Mouse (Mus musculus): ENCODE results near the gene Mia. TPM values are rescaled to one million over a fixed set of nuclear protein-coding genes. Genes with fewer than 3 reads are reported as not detected.

Mia gene
- total and polyA plus RNA-seq, 2 experiments from 2014 or later, result 17.6 to 20.6 TPM

DNA sequence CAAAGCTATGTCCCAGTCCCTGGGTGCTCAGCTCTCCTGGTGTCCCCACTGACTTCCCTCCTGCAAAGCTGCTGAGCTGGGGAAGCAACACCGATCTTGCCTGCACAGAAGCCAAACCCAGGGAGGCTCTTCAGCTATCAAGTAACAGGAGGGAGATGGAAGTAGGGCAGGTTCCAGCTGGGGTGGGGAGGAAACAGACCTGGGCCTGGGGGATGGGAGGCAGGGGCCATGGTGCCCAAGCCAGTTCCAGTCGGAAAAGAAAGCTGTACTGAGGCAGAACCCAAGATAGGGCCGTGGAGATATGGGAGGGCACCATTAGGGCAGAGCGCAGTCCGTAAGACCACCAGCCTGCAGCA lies 17.5 kb downstream of the Mia start:
- no peak for TF ChIP-seq CTCF (IDR thresholded peaks at IDR 0.05)
- H3K4me3 ChIP-seq (ENCODE audit: low read depth, low read length), result peak overlapping the region; percentile 12; the same call in 1 of the 2 replicates
- no peak for DNase-seq (ENCODE audit: low spot score)

DNA sequence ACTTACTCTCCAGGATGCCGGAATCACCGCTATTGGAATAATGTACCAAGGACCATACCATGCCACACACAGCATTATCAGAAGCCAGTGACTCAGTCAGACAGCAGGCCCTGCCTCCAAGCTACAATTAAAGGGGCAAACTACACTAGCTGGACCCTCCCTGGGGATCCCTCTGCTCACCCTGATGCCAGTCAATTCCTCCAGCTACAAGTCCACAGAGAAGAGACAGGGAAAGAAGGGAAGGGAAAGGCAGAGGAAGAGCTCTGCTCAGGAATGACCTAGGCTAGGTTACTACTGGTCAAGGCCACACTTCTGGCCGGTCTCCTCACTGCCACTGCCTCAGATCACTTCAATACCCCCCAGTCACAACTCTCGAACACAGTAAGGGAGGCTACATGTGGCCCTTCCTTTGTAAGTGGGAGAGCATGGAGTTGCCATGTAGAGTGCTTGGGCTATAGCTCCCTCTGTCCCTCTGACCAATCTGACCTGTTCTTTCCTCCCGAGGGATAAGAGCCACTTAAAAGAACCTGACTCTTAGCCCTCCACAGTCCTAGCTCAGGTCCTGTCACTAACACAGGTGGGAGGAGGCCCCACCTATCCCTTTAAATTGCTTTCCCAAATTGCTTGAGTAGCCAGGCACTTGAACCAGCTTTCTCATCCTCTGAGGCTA lies 18.0 kb downstream of the Mia start:
- no peak for DNase-seq (ENCODE audit: low spot score)
- ATAC-seq (ENCODE audit: low FRiP score), result no peak
- Histone ChIP-seq H3K27ac (ENCODE audit: low read depth, low read length) (no peak overlapping the region), H3K4me3 (ENCODE audit: low read depth, low read length) (0 out of 2 replicates have a peak overlapping the region, but pooled peaks have one; percentile 12), H3K36me3 (ENCODE audit: insufficient read depth, low read length) (peaks cover 20% of the 10 kb centered on the region), H3K4me2 (ENCODE audit: low read depth, low read length, poor library complexity, severe bottlenecking) (peak overlapping the region; percentile 69), H3K27me3 (ENCODE audit: insufficient read depth, low read length) (no peaks in the 10 kb centered on the region), H3K4me1 (ENCODE audit: insufficient read depth, low read length) (peaks cover 29% of the 10 kb centered on the region), H3K9ac (replicated peaks; ENCODE audit: low read length, poor library complexity, severe bottlenecking) (peak overlapping the region; percentile 29; the same call in 1 of the 2 replicates), H3K9me3 (ENCODE audit: low read length) (no peaks in the 10 kb centered on the region)
- WGBS, result 79% methylated on average over 5 of the region's 5 CpGs
- no peak for TF ChIP-seq CTCF (IDR thresholded peaks at IDR 0.05)

More for the DNA sequence above, 17.5 kb downstream of the Mia start:
- peak overlapping the region; percentile 69 for H3K4me2 ChIP-seq (ENCODE audit: low read depth, low read length, poor library complexity, severe bottlenecking)
- ATAC-seq (ENCODE audit: low FRiP score), result no peak
- peaks cover 14% of the 10 kb centered on the region for H3K36me3 ChIP-seq (ENCODE audit: insufficient read depth, low read length)
- no peak overlapping the region for H3K27ac ChIP-seq (ENCODE audit: low read depth, low read length)
- peak overlapping the region; percentile 29; the same call in 1 of the 2 replicates for H3K9ac ChIP-seq (replicated peaks; ENCODE audit: low read length, poor library complexity, severe bottlenecking)
- peaks cover 29% of the 10 kb centered on the region for H3K4me1 ChIP-seq (ENCODE audit: insufficient read depth, low read length)
- no peaks in the 10 kb centered on the region for H3K27me3 ChIP-seq (ENCODE audit: insufficient read depth, low read length)
- 84% methylated on average over 5 of the region's 5 CpGs for WGBS
- H3K9me3 ChIP-seq (ENCODE audit: low read length), result no peaks in the 10 kb centered on the region

GRCm38 (mm10) chr7:27161744-27162143 lies 19.2 kb downstream of the Mia start:
- Histone ChIP-seq H3K27ac (ENCODE audit: low read depth, low read length) (no peak overlapping the region), H3K4me1 (ENCODE audit: insufficient read depth, low read length) (peaks cover 29% of the 10 kb centered on the region), H3K36me3 (ENCODE audit: insufficient read depth, low read length) (peaks cover 25% of the 10 kb centered on the region), H3K4me2 (ENCODE audit: low read depth, low read length, poor library complexity, severe bottlenecking) (no peak overlapping the region), H3K9ac (replicated peaks; ENCODE audit: low read length, poor library complexity, severe bottlenecking) (no peak overlapping the region), H3K27me3 (ENCODE audit: insufficient read depth, low read length) (no peaks in the 10 kb centered on the region), H3K9me3 (ENCODE audit: low read length) (no peaks in the 10 kb centered on the region), H3K4me3 (ENCODE audit: low read depth, low read length) (no peak overlapping the region)
- no peak for DNase-seq (ENCODE audit: low spot score)
- 92% methylated on average over 4 of the region's 4 CpGs for WGBS
- ATAC-seq (ENCODE audit: low FRiP score), result no peak
- no peak for TF ChIP-seq CTCF (IDR thresholded peaks at IDR 0.05)

DNA sequence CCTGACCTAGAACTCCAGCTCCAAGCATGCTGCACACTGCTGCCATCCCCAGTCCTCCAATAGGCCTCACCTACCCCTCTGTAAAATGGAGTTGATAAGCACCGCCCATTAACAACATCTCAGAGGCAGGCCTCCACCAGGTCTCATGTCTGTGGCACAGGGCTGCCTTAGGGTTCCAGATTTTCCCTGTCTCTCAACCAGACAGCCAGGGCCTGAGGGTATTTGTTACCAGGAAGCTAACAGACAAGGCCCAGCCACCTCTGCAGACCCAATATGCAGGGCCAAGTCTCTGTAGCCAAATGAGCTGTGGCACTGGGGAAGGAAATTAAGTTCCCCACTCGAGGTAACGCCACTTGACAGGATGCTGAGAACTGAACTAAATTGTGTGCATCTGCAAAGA lies 20.0 kb downstream of the Mia start:
- ATAC-seq (ENCODE audit: low FRiP score), result no peak
- H3K4me3 ChIP-seq (ENCODE audit: low read depth, low read length), result no peak overlapping the region
- no peak overlapping the region for H3K4me2 ChIP-seq (ENCODE audit: low read depth, low read length, poor library complexity, severe bottlenecking)
- 93% methylated on average over 3 of the region's 3 CpGs for WGBS
- H3K36me3 ChIP-seq (ENCODE audit: insufficient read depth, low read length), result peaks cover 25% of the 10 kb centered on the region
- H3K9me3 ChIP-seq (ENCODE audit: low read length), result no peaks in the 10 kb centered on the region
- H3K27me3 ChIP-seq (ENCODE audit: insufficient read depth, low read length), result no peaks in the 10 kb centered on the region
- no peak for TF ChIP-seq CTCF (IDR thresholded peaks at IDR 0.05)
- H3K4me1 ChIP-seq (ENCODE audit: insufficient read depth, low read length), result peaks cover 29% of the 10 kb centered on the region
- H3K9ac ChIP-seq (replicated peaks; ENCODE audit: low read length, poor library complexity, severe bottlenecking), result no peak overlapping the region
- no peak overlapping the region for H3K27ac ChIP-seq (ENCODE audit: low read depth, low read length)
- no peak for DNase-seq (ENCODE audit: low spot score)

DNA sequence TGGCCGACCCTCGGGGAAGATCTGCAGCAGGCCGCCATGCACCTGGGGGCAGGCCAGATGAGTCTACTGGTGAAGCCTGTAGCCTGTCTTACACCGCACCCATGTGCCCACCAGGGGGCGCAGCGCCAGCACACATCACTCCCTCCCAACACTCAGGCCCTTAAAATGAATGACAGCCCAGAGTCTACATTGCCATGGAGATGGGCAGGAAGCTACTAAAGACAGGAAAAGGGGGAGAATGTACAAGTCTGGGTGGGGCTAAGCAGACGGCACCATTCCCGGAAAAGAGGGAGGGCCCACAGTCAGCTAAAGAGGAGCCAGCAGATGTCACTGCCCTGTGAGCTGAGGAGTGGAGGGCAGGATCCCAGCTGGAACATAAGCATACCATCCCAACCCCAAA lies 21.1 kb downstream of the Mia start:
- TF ChIP-seq CTCF (IDR thresholded peaks at IDR 0.05), result peak; percentile 99
- Histone ChIP-seq H3K36me3 (ENCODE audit: insufficient read depth, low read length) (peaks cover 25% of the 10 kb centered on the region), H3K4me2 (ENCODE audit: low read depth, low read length, poor library complexity, severe bottlenecking) (no peak overlapping the region), H3K4me3 (ENCODE audit: low read depth, low read length) (no peak overlapping the region), H3K4me1 (ENCODE audit: insufficient read depth, low read length) (peaks cover 22% of the 10 kb centered on the region), H3K9ac (replicated peaks; ENCODE audit: low read length, poor library complexity, severe bottlenecking) (no peak overlapping the region), H3K27ac (ENCODE audit: low read depth, low read length) (0 out of 2 replicates have a peak overlapping the region, but pooled peaks have one; percentile 18), H3K9me3 (ENCODE audit: low read length) (no peaks in the 10 kb centered on the region), H3K27me3 (ENCODE audit: insufficient read depth, low read length) (no peaks in the 10 kb centered on the region)
- 20% methylated on average over 8 of the region's 8 CpGs for WGBS
- peak; percentile 89 for ATAC-seq (ENCODE audit: low FRiP score)
- DNase-seq (ENCODE audit: low spot score), result peak; percentile 94

DNA sequence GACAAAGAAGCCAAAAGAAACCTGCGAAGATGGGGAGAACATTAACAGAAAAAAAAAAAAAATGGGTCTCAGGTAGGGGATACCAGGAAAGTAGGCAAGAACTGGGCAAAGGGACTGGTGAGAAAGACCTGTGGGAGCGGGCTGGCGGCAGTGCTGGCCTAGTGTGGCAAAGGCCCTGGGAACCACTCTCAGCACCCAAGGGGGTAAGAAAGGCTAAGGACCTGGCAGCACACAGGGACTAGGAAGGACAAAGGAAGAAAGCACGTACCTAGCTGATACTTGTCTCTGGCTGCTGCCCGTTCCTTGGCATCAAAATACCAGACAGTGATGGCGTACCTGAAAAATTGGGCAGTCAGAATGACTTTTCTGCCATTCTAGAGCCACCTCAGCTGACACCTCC lies 21.7 kb downstream of the Mia start:
- DNase-seq (ENCODE audit: low spot score) (no peak), ATAC-seq (ENCODE audit: low FRiP score) (no peak)
- Histone ChIP-seq H3K4me3 (ENCODE audit: low read depth, low read length) (no peak overlapping the region), H3K36me3 (ENCODE audit: insufficient read depth, low read length) (peaks cover 20% of the 10 kb centered on the region), H3K9me3 (ENCODE audit: low read length) (no peaks in the 10 kb centered on the region), H3K4me1 (ENCODE audit: insufficient read depth, low read length) (peaks cover 18% of the 10 kb centered on the region), H3K27ac (ENCODE audit: low read depth, low read length) (no peak overlapping the region), H3K9ac (replicated peaks; ENCODE audit: low read length, poor library complexity, severe bottlenecking) (no peak overlapping the region), H3K27me3 (ENCODE audit: insufficient read depth, low read length) (no peaks in the 10 kb centered on the region), H3K4me2 (ENCODE audit: low read depth, low read length, poor library complexity, severe bottlenecking) (no peak overlapping the region)
- 96% methylated on average over 6 of the region's 6 CpGs for WGBS
- no peak for TF ChIP-seq CTCF (IDR thresholded peaks at IDR 0.05)

Data from midbrain, postnatal 0 days (tissue).